Mouse (Mus musculus) regulatory T cell (primary cell): ENCODE measurements at regions not wholly inside any gene's neighbourhood (a gene's known extent, or its start where the extent isn't known, plus 50 kb on each side); places are given as distances from the start of the nearest gene placed in this dataset.

Source experiments
- in situ Hi-C: fragments of 300-600 bp; cut with MboI, MseI; formaldehyde crosslinking; loops from one replicate; pipeline ENCODE4 v1.15.1; 2025; ENCODE audit warnings: high pct_unique_total_duplicates

- in situ Hi-C loops, result loop anchor here (5.0 kb wide), 1 partner anchor 370 kb away; no protein-coding TSS in a partner anchor
Measured at GRCm38 (mm10) chr1:95762244-95762643, 94.9 kb upstream of the St8sia4 start.

- in situ Hi-C loops, result no loop called here
Measured at GRCm38 (mm10) chr1:95754071-95754915, 86.9 kb upstream of the St8sia4 start.

- in situ Hi-C loops, result no loop called here
Measured at GRCm38 (mm10) chr1:95753517-95753916, 86.1 kb upstream of the St8sia4 start.

- in situ Hi-C loops, result no loop called here
Measured at GRCm38 (mm10) chr1:95748940-95749339, 81.6 kb upstream of the St8sia4 start.

GRCm38 (mm10) chr1:95747287-95747686, 79.9 kb upstream of the St8sia4 start:
- in situ Hi-C loops, result no loop called here

- in situ Hi-C loops, result no loop called here
Measured at GRCm38 (mm10) chr1:95744446-95744845, 77.1 kb upstream of the St8sia4 start.

- in situ Hi-C loops, result no loop called here
Measured at GRCm38 (mm10) chr1:95743334-95743733, 76.0 kb upstream of the St8sia4 start.

- in situ Hi-C loops, result loop anchor here (10.0 kb wide), 1 partner anchor 1265 kb away; no protein-coding TSS in a partner anchor
Measured at GRCm38 (mm10) chr1:95719449-95719848, 52.1 kb upstream of the St8sia4 start.

GRCm38 (mm10) chr1:95718794-95719193, 51.4 kb upstream of the St8sia4 start:
- in situ Hi-C loops, result loop anchor here (10.0 kb wide), 1 partner anchor 1266 kb away; no protein-coding TSS in a partner anchor
